In genomic region chr14:84444276-84444662, GRCm38 (mm10) we compare ENCODE assay signal across 8 mouse cellular contexts. TPM values are rescaled to one million over a fixed set of nuclear protein-coding genes. Genes with fewer than 3 reads are reported as not detected.
A peak's percentile ranks its signal among the peaks of the same experiment; 100 is the strongest.
DNase-seq lines count a peak whose midpoint lies in the region; ATAC-seq and TF ChIP-seq lines count a peak whose summit lies in the region.

No protein-coding gene starts in this region.

- DNase-seq in adrenal gland, adult 2 months, result peak; percentile 13
- DNase-seq in adrenal gland, postnatal 14 days, result no peak
- peak; percentile 81 for DNase-seq in brain, adult 2 months (ENCODE audit: low read depth, low spot score)
- peak; percentile 62 for DNase-seq in forebrain, postnatal 0 days
- DNase-seq in thymus, postnatal 0 days (ENCODE audit: low spot score), result no peak

- under 1% methylated on average over 21 of the region's 21 CpGs for WGBS in forebrain, postnatal 0 days
- WGBS in intestine, postnatal 0 days, result 1% methylated on average over 21 of the region's 21 CpGs
- WGBS in limb, embryonic 13.5 days, result under 1% methylated on average over 21 of the region's 21 CpGs
- under 1% methylated on average over 21 of the region's 21 CpGs for WGBS in neural tube, embryonic 13.5 days

- H3K4me3 ChIP-seq in forebrain, postnatal 0 days (ENCODE audit: low read depth, low read length), result peak overlapping the region; percentile 57
- H3K4me3 ChIP-seq in intestine, postnatal 0 days (ENCODE audit: low read depth, low read length), result peak overlapping the region; percentile 35
- H3K4me3 ChIP-seq in limb, embryonic 13.5 days, result peak overlapping the region; percentile 59
- H3K4me3 ChIP-seq in neural tube, embryonic 13.5 days, result peak overlapping the region; percentile 75

- TF ChIP-seq CTCF in forebrain, postnatal 0 days (IDR thresholded peaks at IDR 0.05; ENCODE audit: low read depth), result no peak
- TF ChIP-seq CTCF in intestine, postnatal 0 days (IDR thresholded peaks at IDR 0.05; ENCODE audit: low read depth), result no peak

- no peaks in the 10 kb centered on the region for H3K9me3 ChIP-seq in forebrain, postnatal 0 days (ENCODE audit: low read length)
- no peaks in the 10 kb centered on the region for H3K9me3 ChIP-seq in intestine, postnatal 0 days (ENCODE audit: control insufficient read depth)
- no peaks in the 10 kb centered on the region for H3K9me3 ChIP-seq in limb, embryonic 13.5 days
- no peaks in the 10 kb centered on the region for H3K9me3 ChIP-seq in neural tube, embryonic 13.5 days

- peak overlapping the region; percentile 74 for H3K4me2 ChIP-seq in forebrain, postnatal 0 days (ENCODE audit: low read depth)
- H3K4me2 ChIP-seq in intestine, postnatal 0 days (replicated peaks; ENCODE audit: low read depth), result peak overlapping the region; percentile 67
- peak overlapping the region; percentile 89 for H3K4me2 ChIP-seq in limb, embryonic 13.5 days (replicated peaks)
- H3K4me2 ChIP-seq in neural tube, embryonic 13.5 days, result peak overlapping the region; percentile 94

- H3K27ac ChIP-seq in forebrain, postnatal 0 days (ENCODE audit: low read depth, low read length), result peak overlapping the region; percentile 84
- no peak overlapping the region for H3K27ac ChIP-seq in intestine, postnatal 0 days (ENCODE audit: low read depth, low read length)
- H3K27ac ChIP-seq in limb, embryonic 13.5 days, result no peak overlapping the region
- H3K27ac ChIP-seq in neural tube, embryonic 13.5 days (replicated peaks), result peak overlapping the region; percentile 69

- no peaks in the 10 kb centered on the region for H3K27me3 ChIP-seq in forebrain, postnatal 0 days (ENCODE audit: insufficient read depth, low read length)
- H3K27me3 ChIP-seq in intestine, postnatal 0 days (replicated peaks; ENCODE audit: control insufficient read depth, insufficient read depth, low read length), result peaks cover 53% of the 10 kb centered on the region
- H3K27me3 ChIP-seq in limb, embryonic 13.5 days, result peaks cover 50% of the 10 kb centered on the region
- H3K27me3 ChIP-seq in neural tube, embryonic 13.5 days, result peaks cover 20% of the 10 kb centered on the region

- H3K36me3 ChIP-seq in forebrain, postnatal 0 days (ENCODE audit: insufficient read depth), result no peaks in the 10 kb centered on the region
- no peaks in the 10 kb centered on the region for H3K36me3 ChIP-seq in intestine, postnatal 0 days (ENCODE audit: control insufficient read depth, insufficient read depth)
- no peaks in the 10 kb centered on the region for H3K36me3 ChIP-seq in limb, embryonic 13.5 days
- no peaks in the 10 kb centered on the region for H3K36me3 ChIP-seq in neural tube, embryonic 13.5 days

- peaks cover 4% of the 10 kb centered on the region; the same call in 1 of the 2 replicates for H3K4me1 ChIP-seq in forebrain, postnatal 0 days (ENCODE audit: insufficient read depth)
- 0 out of 2 replicates have a peak, but pooled peaks cover 5% of the 10 kb centered on the region for H3K4me1 ChIP-seq in intestine, postnatal 0 days (replicated peaks; ENCODE audit: control insufficient read depth, insufficient read depth, low read length)
- peaks cover 32% of the 10 kb centered on the region for H3K4me1 ChIP-seq in limb, embryonic 13.5 days
- peaks cover 34% of the 10 kb centered on the region for H3K4me1 ChIP-seq in neural tube, embryonic 13.5 days (replicated peaks)

- no peak for ATAC-seq in forebrain, postnatal 0 days
- ATAC-seq in intestine, postnatal 0 days, result no peak
- ATAC-seq in limb, embryonic 13.5 days (ENCODE audit: low FRiP score, low read depth), result no peak
- ATAC-seq in neural tube, embryonic 13.5 days (ENCODE audit: low read depth), result no peak

- H3K9ac ChIP-seq in forebrain, postnatal 0 days, result peak overlapping the region; percentile 67
- H3K9ac ChIP-seq in intestine, postnatal 0 days (ENCODE audit: low read depth, low read length), result no peak overlapping the region
- H3K9ac ChIP-seq in limb, embryonic 13.5 days, result peak overlapping the region; percentile 61; the same call in 1 of the 2 replicates
- H3K9ac ChIP-seq in neural tube, embryonic 13.5 days, result peak overlapping the region; percentile 81

RNA-seq across cellular contexts. Expression of gene Pcdh17, which starts 0.9 kb away (rescaled TPM):
- total RNA-seq in adrenal gland, adult 2 months (2021), result 1 to 10 TPM; 2.6 to 4.5 TPM
- polyA plus RNA-seq in adrenal gland, adult 2 months (2012; rRNA removed), result 2.9 and 3.0 TPM in 2 replicates
- 12.4 and 14.2 TPM in 2 replicates for total RNA-seq in adrenal gland, postnatal 14 days (2021)
- total RNA-seq in forebrain, postnatal 0 days (2014; rRNA removed), result 36.9 and 57.3 TPM in 2 replicates
- 10.9 and 23.8 TPM in 2 replicates for polyA plus RNA-seq in forebrain, postnatal 0 days (2015; fragmentation: Nextera tagmentation; extraction: Ambion mirVana)
- 2.8 and 3.3 TPM in 2 replicates for polyA plus RNA-seq in intestine, postnatal 0 days (2015; fragmentation: Nextera tagmentation; extraction: Ambion mirVana)
- polyA plus RNA-seq in limb, embryonic 13.5 days (2015; fragmentation: Nextera tagmentation; extraction: Ambion mirVana), result 8.6 and 8.9 TPM in 2 replicates
- polyA plus RNA-seq in neural tube, embryonic 13.5 days (2015; fragmentation: Nextera tagmentation; extraction: Ambion mirVana), result 18.6 and 19.3 TPM in 2 replicates
- 0.75 and 0.83 TPM in 2 replicates for polyA plus RNA-seq in thymus, postnatal 0 days (2015; fragmentation: Nextera tagmentation; extraction: Ambion mirVana)

Comparison
In these comparisons a context has a peak if more than half of its experiments do, and no peak if none do; other contexts are left out.
1. DNase-seq: peak in adrenal gland, adult 2 months (single experiment), brain, adult 2 months (single experiment) and forebrain, postnatal 0 days (single experiment); none in adrenal gland, postnatal 14 days (single experiment) and thymus, postnatal 0 days (single experiment).
2. H3K27ac ChIP-seq: peak in forebrain, postnatal 0 days (single experiment) and neural tube, embryonic 13.5 days (single experiment); none in intestine, postnatal 0 days (single experiment) and limb, embryonic 13.5 days (single experiment).
3. Peak in every context shown above with its lines, with median percentiles within 50 percentile points of each other: H3K4me2 ChIP-seq and H3K4me3 ChIP-seq.